Mouse (Mus musculus) kidney, adult 2 months (tissue): Measurements from ENCODE around the gene Pacs1.

Experiments used
- CTCF ChIP-seq: fragments of 200-500 bp; conservative IDR thresholded peaks from 2 replicates; pipeline ENCODE4 v1.5.1; 2011; ENCODE audit warnings: low read depth, mild to moderate bottlenecking, control low read depth, low read length, moderate library complexity, mixed read lengths; ENCODE audit not compliant: insufficient read depth, insufficient read length
- POLR2A ChIP-seq: fragments of 200-500 bp; IDR thresholded peaks from one replicate; pipeline ENCODE4 v1.6.1; 2011; ENCODE audit warnings: low read depth, low read length, control low read depth

DNA sequence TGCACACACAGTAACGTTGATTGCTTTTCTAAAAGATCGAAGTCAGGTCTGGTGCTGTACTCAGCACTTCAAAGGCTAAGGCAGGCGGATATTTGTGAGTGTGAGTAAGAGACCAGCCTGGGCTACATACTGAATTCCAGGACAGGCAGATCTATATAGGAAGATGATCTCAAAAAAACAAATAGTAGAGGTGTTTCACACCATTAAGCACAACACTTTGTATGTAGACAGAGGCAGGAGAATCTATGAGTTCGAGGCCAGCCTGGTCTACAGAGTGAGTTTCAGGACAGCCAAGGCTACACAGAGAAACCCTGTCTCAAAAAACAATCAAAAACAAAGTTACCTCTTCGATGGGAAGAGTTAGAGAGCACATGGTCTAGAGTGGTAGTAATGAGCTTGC lies 2.8 kb upstream of the Pacs1 start:
- TF ChIP-seq CTCF (no peak), POLR2A (no peak)
